Mouse (Mus musculus) MEL (cell line): Measurements from ENCODE around the gene Pxn. TPM values are rescaled to one million over a fixed set of nuclear protein-coding genes. Genes with fewer than 3 reads are reported as not detected.

Experiments
- DNase-seq: peaks from one replicate; pipeline ENCODE4 v3.0.0; 2011; ENCODE audit warnings: low read depth, low spot score
- H3K27ac ChIP-seq: 2 replicates; pipeline ENCODE4 v1.5.1; 2012; ENCODE audit warnings: low read depth, mild to moderate bottlenecking, control low read depth, low read length, moderate library complexity; ENCODE audit not compliant: control insufficient read depth
- H3K27me3 ChIP-seq, 2 experiments: fragments of 150-350 bp in 1 of 2; sonication (generic) in 1 of 2; 2 replicates each; pipeline ENCODE4 v1.6.1; 2012; ENCODE audit warnings: low read length in 2 of 2, mild to moderate bottlenecking in 2 of 2, improper control_type of control experiment in 1 of 2, moderate library complexity in 1 of 2; ENCODE audit not compliant: insufficient read depth in 2 of 2, control insufficient read depth in 1 of 2
- H3K36me3 ChIP-seq, 2 experiments: 2 replicates each; pipeline ENCODE4 v1.6.1; 2012 to 2014; ENCODE audit warnings: low read length in 2 of 2, improper control_type of control experiment in 1 of 2, inconsistent platforms in 1 of 2, mild to moderate bottlenecking in 1 of 2; ENCODE audit not compliant: insufficient read depth in 2 of 2, control insufficient read depth in 1 of 2
- H3K4me1 ChIP-seq, 2 experiments: fragments of 150-350 bp in 1 of 2; sonication (generic) in 1 of 2; 2 replicates each; pipeline ENCODE4 v1.6.1; 2012; ENCODE audit warnings: low read length in 2 of 2, improper control_type of control experiment in 1 of 2, mild to moderate bottlenecking in 1 of 2; ENCODE audit not compliant: insufficient read depth in 2 of 2, control insufficient read depth in 1 of 2
- H3K4me3 ChIP-seq, 2 experiments: fragments of 150-350 bp in 1 of 2; sonication (generic) in 1 of 2; 2 replicates each; pipeline ENCODE4 v1.5.1; 2012; ENCODE audit warnings: low read depth in 2 of 2, low read length in 2 of 2, mild to moderate bottlenecking in 2 of 2, moderate library complexity in 2 of 2, control low read depth in 1 of 2, improper control_type of control experiment in 1 of 2; ENCODE audit not compliant: control insufficient read depth in 1 of 2, insufficient read depth in 1 of 2
- H3K79me2 ChIP-seq: 2 replicates; pipeline ENCODE4 v1.6.1; 2012; ENCODE audit warnings: mild to moderate bottlenecking, low read length, moderate library complexity; ENCODE audit not compliant: control insufficient read depth, poor library complexity, insufficient read depth
- H3K9ac ChIP-seq: 2 replicates; pipeline ENCODE4 v1.6.1; 2012; ENCODE audit warnings: low read depth, mild to moderate bottlenecking, control low read depth, low read length, moderate library complexity; ENCODE audit not compliant: control insufficient read depth, poor library complexity, severe bottlenecking
- H3K9me3 ChIP-seq: fragments of 150-350 bp; sonication (generic); replicated peaks from 2 replicates; pipeline ENCODE4 v1.6.1; 2012; ENCODE audit warnings: mild to moderate bottlenecking, low read length, improper control_type of control experiment, moderate library complexity; ENCODE audit not compliant: insufficient read depth
- CTCF ChIP-seq, 3 experiments: IDR thresholded peaks in 2 of 3; conservative IDR thresholded peaks in 1 of 3; 2 replicates each; pipeline ENCODE4 v1.5.1; 2011 to 2012; ENCODE audit warnings: low read length in 3 of 3, low read depth in 2 of 3, mild to moderate bottlenecking in 2 of 3, improper control_type of control experiment in 1 of 3, inconsistent platforms in 1 of 3, mixed read lengths in 1 of 3, moderate library complexity in 1 of 3; ENCODE audit not compliant: control insufficient read depth in 1 of 3, insufficient read depth in 1 of 3, poor library complexity in 1 of 3, severe bottlenecking in 1 of 3
- EP300 ChIP-seq, 2 experiments: IDR thresholded peaks; 2 replicates each; pipeline ENCODE4 v1.6.1; 2011; ENCODE audit warnings: improper control_type of control experiment in 2 of 2, low read length in 2 of 2, low read depth in 1 of 2, mild to moderate bottlenecking in 1 of 2
- GABPA ChIP-seq: IDR thresholded peaks from 2 replicates; pipeline ENCODE4 v1.6.1; 2012; ENCODE audit warnings: low read depth, mild to moderate bottlenecking, inconsistent platforms, low read length, improper control_type of control experiment, moderate library complexity
- GATA1 ChIP-seq: IDR thresholded peaks from 2 replicates; pipeline ENCODE4 v1.6.1; 2011; ENCODE audit warnings: low read depth, low read length, improper control_type of control experiment
- MAFK ChIP-seq: IDR thresholded peaks from 2 replicates; pipeline ENCODE4 v1.6.1; 2011; ENCODE audit warnings: low read depth, mild to moderate bottlenecking, low read length, improper control_type of control experiment, borderline replicate concordance
- MAX ChIP-seq: IDR thresholded peaks from 2 replicates; pipeline ENCODE4 v1.6.1; 2011; ENCODE audit warnings: low read length, improper control_type of control experiment
- MAZ ChIP-seq: IDR thresholded peaks from 2 replicates; pipeline ENCODE4 v1.6.1; 2012; ENCODE audit warnings: low read depth, mild to moderate bottlenecking, inconsistent platforms, low read length, improper control_type of control experiment
- MXI1 ChIP-seq: IDR thresholded peaks from 2 replicates; pipeline ENCODE4 v1.6.1; 2011; ENCODE audit warnings: mild to moderate bottlenecking, low read depth, low read length, improper control_type of control experiment
- NELFE ChIP-seq: IDR thresholded peaks from 2 replicates; pipeline ENCODE4 v1.6.1; 2011; ENCODE audit warnings: low read depth, low read length, improper control_type of control experiment
- POLR2A ChIP-seq, 2 experiments: IDR thresholded peaks; 2 replicates each; pipeline ENCODE4 v1.6.1; 2011 to 2012; ENCODE audit warnings: low read length in 2 of 2, mild to moderate bottlenecking in 2 of 2, control low read depth in 1 of 2, improper control_type of control experiment in 1 of 2, low read depth in 1 of 2, moderate library complexity in 1 of 2; ENCODE audit not compliant: control insufficient read depth in 1 of 2, insufficient read depth in 1 of 2, poor library complexity in 1 of 2
- POLR2AphosphoS2 ChIP-seq: IDR thresholded peaks from 2 replicates; pipeline ENCODE4 v1.6.1; 2011; ENCODE audit warnings: low read length, improper control_type of control experiment
- RAD21 ChIP-seq: IDR thresholded peaks from 2 replicates; pipeline ENCODE4 v1.6.1; 2011; ENCODE audit warnings: mild to moderate bottlenecking, low read depth, low read length, improper control_type of control experiment
- RCOR1 ChIP-seq: IDR thresholded peaks from 2 replicates; pipeline ENCODE4 v1.6.1; 2012; ENCODE audit warnings: low read depth, mild to moderate bottlenecking, inconsistent platforms, low read length, improper control_type of control experiment
- SIN3A ChIP-seq: IDR thresholded peaks from 2 replicates; pipeline ENCODE4 v1.6.1; 2012; ENCODE audit warnings: low read length, improper control_type of control experiment, inconsistent platforms
- TAL1 ChIP-seq: IDR thresholded peaks from 2 replicates; pipeline ENCODE4 v1.6.1; 2012; ENCODE audit warnings: mild to moderate bottlenecking, inconsistent platforms, low read length, moderate library complexity, mixed read lengths
- TCF12 ChIP-seq: IDR thresholded peaks from 2 replicates; pipeline ENCODE4 v1.6.1; 2014; ENCODE audit warnings: low read depth, mild to moderate bottlenecking, inconsistent platforms, low read length, improper control_type of control experiment, moderate library complexity
- USF1 ChIP-seq: IDR thresholded peaks from 2 replicates; pipeline ENCODE4 v1.6.1; 2014; ENCODE audit warnings: low read depth, mild to moderate bottlenecking, inconsistent platforms, low read length, improper control_type of control experiment, moderate library complexity
- ZC3H11A ChIP-seq: IDR thresholded peaks from 2 replicates; pipeline ENCODE4 v1.6.1; 2012; ENCODE audit warnings: low read depth, mild to moderate bottlenecking, inconsistent platforms, low read length, improper control_type of control experiment
- polyA plus RNA-seq, 2 experiments: library from polyadenylated mRNA; stranded (reverse) in 1 of 2; unstranded in 1 of 2; fragments of >175 nt in 1 of 2; fragments of >200 nt in 1 of 2; gene quantifications; 2 replicates each; pipeline versions ENCODE4 v1.2.1 to v1.2.4; 2012; ENCODE audit warnings: low replicate concordance in 2 of 2, low read depth in 1 of 2; ENCODE audit not compliant: insufficient read length in 2 of 2, insufficient read depth in 1 of 2, missing spikeins in 1 of 2
- total RNA-seq: library from RNA; depleted of rRNA; stranded (reverse); fragments of 300-350 nt; gene quantifications from 2 replicates; pipeline ENCODE4 v1.2.3, GENCODE M21; 2012

The Pxn gene
- total and polyA plus RNA-seq, 3 experiments, result 15.2 to 167 (median 29.2) TPM

GRCm38 (mm10) chr5:115485489-115486205, 20.8 kb upstream of the Pxn start:
- no peaks in the 10 kb centered on the region for H3K27me3 ChIP-seq
- no peak overlapping the region for H3K4me3 ChIP-seq
- H3K36me3 ChIP-seq, result peaks cover 0 to 6% of the 10 kb centered on the region in 2 experiments; a peak in 2 of 4 replicates
- no peaks in the 10 kb centered on the region for H3K9me3 ChIP-seq
- DNase-seq, result no peak
- no peak for TF ChIP-seq TCF12
- H3K9ac ChIP-seq, result no peak overlapping the region
- H3K79me2 ChIP-seq, result no peaks in the 10 kb centered on the region
- H3K4me1 ChIP-seq, result 0 out of 4 replicates have a peak, but pooled peaks cover 0 to 6% of the 10 kb centered on the region in 2 experiments
- H3K27ac ChIP-seq, result no peak overlapping the region

DNA sequence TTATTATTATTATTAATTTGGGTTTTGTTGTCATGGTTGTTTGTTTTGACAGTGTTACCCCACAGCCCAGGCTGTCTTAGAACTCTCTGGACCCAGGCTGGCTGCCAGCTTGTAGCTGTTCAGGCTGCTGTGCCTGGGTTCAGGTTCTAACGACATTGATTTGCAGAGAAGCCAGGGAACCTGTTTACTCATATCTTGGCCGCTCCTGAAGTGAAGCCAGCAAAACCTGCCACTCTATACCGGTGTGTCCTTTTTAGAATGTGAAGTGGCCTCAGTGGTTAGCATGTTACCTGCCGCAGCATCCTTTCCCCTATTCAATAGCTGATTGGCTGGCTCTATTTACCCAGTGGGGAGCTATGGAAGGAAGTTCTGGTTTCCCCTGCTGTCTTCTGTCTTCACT, 19.8 kb upstream of the Pxn start:
- Histone ChIP-seq H3K9me3 (no peaks in the 10 kb centered on the region), H3K79me2 (no peaks in the 10 kb centered on the region), H3K9ac (no peak overlapping the region), H3K27ac (no peak overlapping the region), H3K27me3 (no peaks in the 10 kb centered on the region), H3K36me3 (peaks cover 0 to 8% of the 10 kb centered on the region in 2 experiments; a peak in 2 of 4 replicates), H3K4me1 (0 out of 4 replicates have a peak, but pooled peaks cover 0 to 6% of the 10 kb centered on the region in 2 experiments), H3K4me3 (no peak overlapping the region)
- DNase-seq, result no peak
- TF ChIP-seq USF1, result no peak
- no peak for TF ChIP-seq EP300 (IDR thresholded peaks at IDR 0.05; ENCODE audit: low read depth in 1 of 2, low read length in 2 of 2)
- TF ChIP-seq TAL1, result no peak
- TF ChIP-seq CTCF (IDR thresholded peaks at IDR 0.05 in 2 of 3, conservative IDR thresholded peaks at IDR 0.05 in 1 of 3; ENCODE audit: control insufficient read depth in 1 of 3, insufficient read depth in 1 of 3, low read depth in 2 of 3, low read length in 3 of 3, poor library complexity in 1 of 3, severe bottlenecking in 1 of 3), result no peak
- TF ChIP-seq ZC3H11A, result no peak
- TF ChIP-seq POLR2AphosphoS2, result no peak
- no peak for TF ChIP-seq RCOR1
- TF ChIP-seq POLR2A (IDR thresholded peaks at IDR 0.05; ENCODE audit: control insufficient read depth in 1 of 2, insufficient read depth in 1 of 2, low read depth in 1 of 2, low read length in 2 of 2, poor library complexity in 1 of 2), result no peak
- TF ChIP-seq MAX, result no peak
- no peak for TF ChIP-seq NELFE
- no peak for TF ChIP-seq MAFK
- TF ChIP-seq MXI1, result no peak
- no peak for TF ChIP-seq RAD21
- no peak for TF ChIP-seq GATA1
- TF ChIP-seq MAZ, result no peak
- no peak for TF ChIP-seq SIN3A
- no peak for TF ChIP-seq GABPA
